In the genomic region with DNA sequence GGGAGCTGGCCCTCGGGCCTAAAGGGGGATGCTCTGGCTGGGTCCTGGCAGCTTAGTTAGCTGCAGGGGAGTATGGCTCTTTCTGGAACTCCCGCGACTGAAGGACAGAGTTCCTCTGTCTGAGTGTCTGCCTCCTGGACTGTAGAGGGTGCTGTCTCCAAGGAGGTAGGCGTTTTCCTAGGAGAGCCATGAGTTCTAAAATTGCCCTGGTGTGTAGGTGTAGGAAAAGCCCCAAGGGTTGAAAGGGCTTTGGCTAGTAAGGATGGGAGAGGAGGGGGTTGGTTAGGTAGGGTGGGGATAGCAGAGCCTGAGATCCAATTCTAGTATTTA, we compare ENCODE assay signal across 10 mouse cellular contexts. TPM values are rescaled to one million over a fixed set of nuclear protein-coding genes. Genes with fewer than 3 reads are reported as not detected.
DNase-seq lines count a peak whose midpoint lies in the region; ATAC-seq lines count a peak whose summit lies in the region.
"Had no signal": no experiment of that assay in that cellular context is flagged by ENCODE, and none has a peak within 500 bp of the region (broad histone marks: within the 10 kb centered on the region; RNA-seq: fewer than 3 reads in every experiment).

Upk2 (minus strand) TSS at position 86 of the 330 bp plus-strand sequence.

- 22% methylated on average over 4 of the region's 4 CpGs for WGBS in hindbrain, embryonic 14.5 days
- WGBS in stomach, embryonic 15.5 days, result 35% methylated on average over 4 of the region's 4 CpGs

- ATAC-seq in megakaryocyte, adult 5-6 weeks (ENCODE audit: poor library complexity, severe bottlenecking), result no peak
- no peak for ATAC-seq in hindbrain, embryonic 14.5 days (ENCODE audit: low FRiP score)
- 0 out of 2 replicates have a peak, but pooled peaks have one; percentile 27 for ATAC-seq in stomach, embryonic 15.5 days (ENCODE audit: insufficient read depth, low FRiP score, low read depth)

- H3K4me3 ChIP-seq in megakaryocyte, embryonic 14.5 days (replicated peaks), result peak within 1 kb of the TSS; percentile 46
- H3K4me3 ChIP-seq in hindbrain, embryonic 14.5 days (replicated peaks; ENCODE audit: low read length), result no peak within 1 kb of the TSS
- 0 out of 2 replicates have a peak within 1 kb of the TSS, but pooled peaks have one; percentile 7 for H3K4me3 ChIP-seq in stomach, embryonic 15.5 days (replicated peaks)
- H3K4me3 ChIP-seq: liver, embryonic 13.5 days had no signal

- H3K27ac ChIP-seq in hindbrain, embryonic 14.5 days, result no peak within 1 kb of the TSS
- H3K27ac ChIP-seq in stomach, embryonic 15.5 days, result peak within 1 kb of the TSS; percentile 18; the same call in 1 of the 2 replicates
- H3K27ac ChIP-seq: liver, embryonic 13.5 days had no signal

- H3K27me3 ChIP-seq in megakaryocyte, embryonic 14.5 days (replicated peaks), result peaks cover 65% of the 10 kb centered on the region
- H3K27me3 ChIP-seq in hindbrain, embryonic 14.5 days (ENCODE audit: control insufficient read depth, insufficient read depth, low read length), result peaks cover 5% of the 10 kb centered on the region; the same call in 1 of the 2 replicates
- no peaks in the 10 kb centered on the region for H3K27me3 ChIP-seq in stomach, embryonic 15.5 days (replicated peaks)

- H3K9me3 ChIP-seq in megakaryocyte, embryonic 14.5 days, result no peaks in the 10 kb centered on the region
- H3K9me3 ChIP-seq in hindbrain, embryonic 14.5 days (ENCODE audit: control insufficient read depth, low read length), result no peaks in the 10 kb centered on the region
- no peaks in the 10 kb centered on the region for H3K9me3 ChIP-seq in stomach, embryonic 15.5 days
- H3K9me3 ChIP-seq: liver, embryonic 13.5 days had no signal

- H3K4me2 ChIP-seq in hindbrain, embryonic 14.5 days (replicated peaks), result no peak within 1 kb of the TSS
- peak within 1 kb of the TSS; percentile 14 for H3K4me2 ChIP-seq in stomach, embryonic 15.5 days
- H3K4me2 ChIP-seq: liver, embryonic 13.5 days had no signal

- H3K4me1 ChIP-seq in megakaryocyte, embryonic 14.5 days, result peaks cover 12% of the 10 kb centered on the region
- peaks cover 31% of the 10 kb centered on the region for H3K4me1 ChIP-seq in hindbrain, embryonic 14.5 days (replicated peaks; ENCODE audit: control insufficient read depth, insufficient read depth, low read length)
- peaks cover 9% of the 10 kb centered on the region for H3K4me1 ChIP-seq in stomach, embryonic 15.5 days
- H3K4me1 ChIP-seq: liver, embryonic 13.5 days had no signal

- H3K9ac ChIP-seq in hindbrain, embryonic 14.5 days, result peak within 1 kb of the TSS; percentile 8; the same call in 1 of the 2 replicates
- no peak within 1 kb of the TSS for H3K9ac ChIP-seq in stomach, embryonic 15.5 days
- H3K9ac ChIP-seq: liver, embryonic 13.5 days had no signal

- DNase-seq in gastrocnemius, adult 18-20 months (ENCODE audit: low spot score), result peak; percentile 31
- DNase-seq in gastrocnemius, postnatal 25 days, result no peak
- no peak for DNase-seq in hindbrain, embryonic 14.5 days (ENCODE audit: low spot score)
- DNase-seq in spleen, adult 18-20 months, result no peak
- DNase-seq in B cell, adult 2 months, result no peak

- no peaks in the 10 kb centered on the region for H3K36me3 ChIP-seq in megakaryocyte, embryonic 14.5 days (replicated peaks; ENCODE audit: low read length)
- no peaks in the 10 kb centered on the region for H3K36me3 ChIP-seq in hindbrain, embryonic 14.5 days (replicated peaks; ENCODE audit: control insufficient read depth, insufficient read depth)
- no peaks in the 10 kb centered on the region for H3K36me3 ChIP-seq in stomach, embryonic 15.5 days
- H3K36me3 ChIP-seq: liver, embryonic 13.5 days had no signal

RNA-seq across cellular contexts. Expression of gene Upk2, which starts in this region (rescaled TPM):
- under 1 TPM; 0.43 to 0.83 TPM for total RNA-seq in gastrocnemius, adult 18-20 months (2021)
- total RNA-seq in gastrocnemius, postnatal 25 days (2021), result under 1 TPM; 0.32 to 0.43 TPM
- polyA plus RNA-seq in megakaryocyte, embryonic 14.5 days (2012; ENCODE audit: insufficient read depth, low replicate concordance), result not detected in 2 replicates
- total RNA-seq in megakaryocyte, adult 5-6 weeks (2015), result not detected in 2 replicates
- total RNA-seq in megakaryocyte, adult 5-6 weeks (2017), result not detected in 2 replicates
- polyA plus RNA-seq in hindbrain, embryonic 14.5 days (2014; fragmentation: Nextera tagmentation; extraction: Ambion mirVana), result not detected in 2 replicates
- polyA plus RNA-seq in stomach, embryonic 15.5 days (2015; fragmentation: Nextera tagmentation; extraction: Ambion mirVana), result 18.2 and 26.2 TPM in 2 replicates
- polyA plus RNA-seq: heart, embryonic 14.5 days; liver, embryonic 13.5 days had no signal

Comparison
In these comparisons a context has a peak if more than half of its experiments do, and no peak if none do; other contexts are left out.
1. RNA of gene Upk2 (polyA plus RNA-seq): 18.2 to 26.2 TPM in stomach, embryonic 15.5 days; not detected in megakaryocyte, embryonic 14.5 days and not detected in hindbrain, embryonic 14.5 days; every median in the first group is over 10 times any median in the second.
2. Peak in DNase-seq in gastrocnemius, adult 18-20 months; RNA of the gene not detected or under 1 TPM.